Mouse (Mus musculus) limb, embryonic 11.5 days (tissue): Measurements from ENCODE around the gene Smndc1. TPM values are rescaled to one million over a fixed set of nuclear protein-coding genes. Genes with fewer than 3 reads are reported as not detected.

ENCODE experiments used
- ATAC-seq: fragments of 200-750 bp; cut with Nextera tagmentation; 2 replicates; pipeline ENCODE4 v1.8.0; 2017; ENCODE audit warnings: low read depth; ENCODE audit not compliant: insufficient number of reproducible peaks, low FRiP score, low TSS enrichment
- DNase-seq: peaks from one replicate; pipeline ENCODE4 v3.0.0-alpha.2; 2015; ENCODE audit warnings: low spot score
- H3K27ac ChIP-seq: fragments of 300-500 bp; sonication (generic); replicated peaks from 2 replicates; pipeline ENCODE4 v1.5.1; 2014; ENCODE audit warnings: low read depth, mild to moderate bottlenecking, low read length
- H3K27me3 ChIP-seq: fragments of 300-500 bp; sonication (generic); 2 replicates; pipeline ENCODE4 v1.6.1; 2014; ENCODE audit warnings: mild to moderate bottlenecking, low read length, mixed read lengths; ENCODE audit not compliant: control insufficient read depth, insufficient read depth
- H3K36me3 ChIP-seq: fragments of 300-500 bp; sonication (generic); 2 replicates; pipeline ENCODE4 v1.6.1; 2014; ENCODE audit warnings: mild to moderate bottlenecking, low read length, moderate library complexity, mixed read lengths; ENCODE audit not compliant: control insufficient read depth, insufficient read depth
- H3K4me1 ChIP-seq: fragments of 300-500 bp; sonication (generic); 2 replicates; pipeline ENCODE4 v1.6.1; 2014; ENCODE audit warnings: low read length, mixed read lengths; ENCODE audit not compliant: control insufficient read depth, insufficient read depth
- H3K4me2 ChIP-seq: fragments of 300-500 bp; sonication (generic); 2 replicates; pipeline ENCODE4 v1.6.1; 2014; ENCODE audit warnings: low read depth, mild to moderate bottlenecking, moderate library complexity; ENCODE audit not compliant: severe bottlenecking
- H3K4me3 ChIP-seq: fragments of 300-500 bp; sonication (generic); 2 replicates; pipeline ENCODE4 v1.5.1; 2014; ENCODE audit warnings: low read depth, low read length
- H3K9ac ChIP-seq: fragments of 300-500 bp; sonication (generic); 2 replicates; pipeline ENCODE4 v1.6.1; 2014; ENCODE audit warnings: mild to moderate bottlenecking, low read length
- H3K9me3 ChIP-seq: fragments of 300-500 bp; sonication (generic); 2 replicates; pipeline ENCODE4 v1.6.1; 2016; ENCODE audit warnings: low read length; ENCODE audit not compliant: control insufficient read depth
- WGBS: fragments of 180-500 bp; shearing (Covaris S2); extraction: QIAGEN DNeasy Blood & Tissue Kit; methylation state at CpG from one replicate; pipeline ENCODE4 v1.1.7; 2014; 5-methylcytosine and 5-hydroxymethylcytosine counted together
- polyA plus RNA-seq: library from polyadenylated mRNA; unstranded; fragments of >200 nt; fragmentation: Nextera tagmentation; extraction: Ambion mirVana; gene quantifications from 2 replicates; pipeline ENCODE4 v1.2.1, GENCODE M21; 2014

The Smndc1 gene
- 62.2 and 64.4 TPM in 2 replicates for polyA plus RNA-seq

DNA sequence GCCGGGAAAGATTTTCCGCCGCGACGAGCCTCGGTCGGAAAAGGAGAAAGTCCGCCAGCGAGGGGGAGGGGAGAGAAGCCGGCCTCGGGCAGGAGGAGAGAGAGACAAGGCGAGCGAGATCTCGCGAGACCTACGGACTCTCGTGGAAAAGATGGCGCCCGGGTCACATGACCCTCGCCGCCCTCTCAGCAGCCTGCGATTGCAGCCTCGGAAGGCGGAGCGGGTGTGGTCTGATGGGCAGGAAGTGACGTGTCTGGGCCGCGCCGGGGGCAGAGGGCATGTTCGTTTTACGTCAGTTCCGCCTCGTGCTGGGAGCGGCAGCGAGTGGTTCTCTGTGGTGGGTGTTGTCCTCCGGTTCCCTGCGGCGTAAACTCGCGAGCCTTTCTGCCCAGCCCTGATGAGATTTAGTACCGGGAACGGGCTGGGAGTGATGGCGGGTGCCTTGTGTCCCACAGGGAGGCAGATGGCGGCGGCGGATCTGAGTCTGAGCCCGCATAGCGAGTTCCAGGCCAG lies at the start of gene Smndc1:
Gene Smndc1, minus strand, starts transcription at position 84 of the 513 bp plus-strand sequence.
- DNase-seq = peak; percentile 100
- peak; percentile 98 for ATAC-seq
- under 1% methylated on average over 48 of the region's 48 CpGs for WGBS

DNA sequence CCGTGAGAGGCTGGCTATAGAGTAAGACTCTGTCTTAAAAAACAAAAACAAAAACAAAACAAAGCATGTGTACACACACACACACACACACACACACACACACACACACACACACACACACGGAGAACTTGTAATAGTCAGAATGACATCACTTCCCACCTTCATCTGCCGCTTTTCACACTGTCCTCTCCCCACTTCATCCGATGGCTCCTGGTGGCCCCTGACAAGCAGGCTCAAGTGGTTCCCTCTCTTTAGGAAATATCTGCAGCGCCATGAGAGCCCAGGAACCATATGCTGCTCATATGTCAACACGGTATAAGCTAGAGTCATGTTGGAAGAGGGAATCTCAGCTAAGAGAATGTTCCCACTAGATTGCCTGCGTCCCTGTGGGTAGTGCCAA lies 49.0 kb upstream of the Smndc1 start:
- Histone ChIP-seq H3K27ac (no peak overlapping the region), H3K4me2 (no peak overlapping the region), H3K4me3 (no peak overlapping the region), H3K36me3 (no peaks in the 10 kb centered on the region), H3K27me3 (no peaks in the 10 kb centered on the region), H3K9me3 (no peaks in the 10 kb centered on the region), H3K4me1 (0 out of 2 replicates have a peak, but pooled peaks cover 2% of the 10 kb centered on the region), H3K9ac (no peak overlapping the region)
- no peak for DNase-seq
- ATAC-seq = no peak
- 73% methylated on average over 7 of the region's 7 CpGs for WGBS

More for the DNA sequence above, at the start of gene Smndc1:
- H3K27ac ChIP-seq = peak within 1 kb of the TSS; percentile 97
- H3K27me3 ChIP-seq = no peaks in the 10 kb centered on the region
- H3K36me3 ChIP-seq = peaks cover 8% of the 10 kb centered on the region; the same call in 1 of the 2 replicates
- no peaks in the 10 kb centered on the region for H3K9me3 ChIP-seq
- peak within 1 kb of the TSS; percentile 60 for H3K4me2 ChIP-seq
- peak within 1 kb of the TSS; percentile 99 for H3K9ac ChIP-seq
- 0 out of 2 replicates have a peak, but pooled peaks cover 2% of the 10 kb centered on the region for H3K4me1 ChIP-seq
- peak within 1 kb of the TSS; percentile 99 for H3K4me3 ChIP-seq

DNA sequence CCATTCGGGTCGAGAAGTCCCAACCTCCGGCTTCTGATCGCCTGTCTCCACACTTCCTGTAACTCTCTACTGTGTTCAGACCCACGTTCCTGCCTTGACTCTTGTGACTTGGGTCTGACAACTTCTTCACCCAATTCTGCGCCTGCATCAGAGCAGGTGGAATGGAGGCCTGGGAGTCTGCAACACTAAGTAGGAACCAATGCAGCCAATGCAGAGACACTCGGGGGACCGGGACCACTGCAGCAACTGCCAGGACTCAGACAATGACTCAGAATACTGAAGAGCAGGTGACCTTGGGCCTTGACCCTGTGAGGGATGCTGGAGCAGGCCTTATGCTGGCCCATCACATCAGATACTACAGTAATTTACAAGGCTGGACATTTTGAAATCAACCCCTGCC lies 47.6 kb upstream of the Smndc1 start:
- WGBS = 93% methylated on average over 8 of the region's 8 CpGs
- no peak for ATAC-seq
- H3K4me1 ChIP-seq = 0 out of 2 replicates have a peak, but pooled peaks cover 2% of the 10 kb centered on the region
- no peak overlapping the region for H3K4me2 ChIP-seq
- no peaks in the 10 kb centered on the region for H3K27me3 ChIP-seq
- H3K4me3 ChIP-seq = no peak overlapping the region
- no peaks in the 10 kb centered on the region for H3K36me3 ChIP-seq
- H3K9ac ChIP-seq = no peak overlapping the region
- no peaks in the 10 kb centered on the region for H3K9me3 ChIP-seq
- H3K27ac ChIP-seq = no peak overlapping the region
- DNase-seq = no peak

DNA sequence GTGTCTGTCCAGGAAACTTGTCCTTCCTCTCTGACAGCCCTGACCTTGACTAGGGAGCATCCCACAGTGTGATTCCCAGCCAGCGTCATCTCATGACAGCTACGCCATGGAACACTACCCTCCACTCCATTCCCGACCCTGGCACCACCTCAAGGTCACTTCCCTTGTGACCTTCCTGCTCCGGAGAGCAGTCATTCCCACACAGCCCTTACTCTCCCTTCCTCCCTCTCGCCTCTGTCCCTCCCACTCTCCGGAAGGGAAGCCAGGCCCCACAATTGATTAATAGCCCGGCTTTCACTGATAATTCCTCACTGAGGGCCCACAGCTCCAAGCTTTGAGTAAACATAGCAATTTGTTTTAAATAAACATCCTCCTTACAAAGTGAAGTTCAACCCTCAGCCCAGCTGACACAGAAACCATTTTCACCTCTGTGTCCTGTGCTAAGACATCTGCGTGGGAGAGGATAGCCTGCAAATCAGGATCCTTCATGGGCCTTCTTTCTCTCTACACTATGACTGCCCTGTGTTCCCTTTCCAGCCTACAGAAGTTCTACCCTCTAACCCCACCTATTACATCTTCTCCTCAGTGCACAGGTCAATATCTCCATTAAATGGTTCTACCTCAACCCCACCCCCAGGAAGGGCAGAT lies 47.1 kb upstream of the Smndc1 start:
- Histone ChIP-seq H3K4me2 (no peak overlapping the region), H3K9me3 (no peaks in the 10 kb centered on the region), H3K4me3 (no peak overlapping the region), H3K27me3 (no peaks in the 10 kb centered on the region), H3K9ac (no peak overlapping the region), H3K4me1 (0 out of 2 replicates have a peak, but pooled peaks cover 2% of the 10 kb centered on the region), H3K36me3 (no peaks in the 10 kb centered on the region), H3K27ac (no peak overlapping the region)
- no peak for DNase-seq
- WGBS = 25% methylated on average over 8 of the region's 8 CpGs
- no peak for ATAC-seq

DNA sequence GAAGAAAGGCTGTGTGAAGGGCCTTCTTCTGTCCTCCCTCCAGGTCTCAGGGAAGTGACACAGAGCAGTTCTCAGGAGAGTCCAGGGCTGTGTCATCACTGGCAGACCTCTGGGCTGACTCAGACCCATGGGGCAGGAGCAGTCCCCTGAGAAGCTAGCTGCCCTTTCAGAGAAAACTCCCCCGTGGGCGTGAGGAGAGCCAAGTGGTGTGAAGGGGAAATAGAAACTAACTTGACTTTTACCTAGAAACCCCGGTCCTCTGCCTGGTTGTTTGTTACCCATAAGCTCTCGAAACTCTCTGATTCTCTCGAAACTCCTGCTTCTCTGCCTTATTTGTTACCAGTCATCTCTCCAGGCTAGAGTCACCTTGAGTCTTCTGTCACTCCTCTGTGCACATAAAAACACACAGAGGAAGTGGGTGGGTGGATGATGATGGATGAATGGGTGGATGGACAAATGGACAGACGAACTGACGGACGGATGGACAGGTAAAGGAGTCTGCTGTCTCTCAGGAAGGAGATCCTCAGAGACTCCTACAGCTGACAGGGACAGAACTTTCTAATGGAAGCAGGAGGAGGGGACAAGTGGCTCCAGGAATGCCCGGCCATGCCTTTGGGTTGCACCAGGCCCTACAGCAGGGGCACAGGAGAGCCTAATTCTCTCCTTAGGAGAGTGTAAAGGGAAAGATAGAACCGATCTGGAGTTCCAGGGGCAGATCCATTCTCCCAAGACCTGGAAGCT lies 43.7 kb upstream of the Smndc1 start:
- H3K27ac ChIP-seq = no peak overlapping the region
- WGBS = 84% methylated on average over 10 of the region's 10 CpGs

DNA sequence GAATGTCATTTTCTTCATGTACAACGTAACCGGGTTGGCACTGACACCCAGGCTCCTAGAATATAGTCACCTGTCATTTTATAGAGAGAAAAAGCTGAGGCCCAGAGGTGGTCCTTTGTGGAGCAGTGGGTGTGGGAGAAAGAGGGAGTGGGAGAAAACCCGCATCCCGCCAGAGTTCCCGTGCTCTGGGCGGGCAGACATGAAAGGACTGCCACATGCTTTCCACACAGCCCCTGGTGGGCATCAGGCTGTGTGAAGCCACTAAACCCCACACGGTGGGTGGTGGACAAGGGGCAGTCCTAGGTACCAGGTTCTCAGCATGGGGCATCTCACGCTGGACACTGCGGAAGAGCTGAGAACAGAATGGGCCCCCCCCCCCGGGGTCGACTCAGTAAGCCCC lies 40.6 kb upstream of the Smndc1 start:
- no peak overlapping the region for H3K9ac ChIP-seq
- H3K4me3 ChIP-seq = no peak overlapping the region
- ATAC-seq (no peak), DNase-seq (no peak)
- 87% methylated on average over 11 of the region's 11 CpGs for WGBS
- H3K27ac ChIP-seq = no peak overlapping the region
- H3K4me2 ChIP-seq = no peak overlapping the region
- peaks cover 2% of the 10 kb centered on the region; the same call in 1 of the 2 replicates for H3K4me1 ChIP-seq
- no peaks in the 10 kb centered on the region for H3K27me3 ChIP-seq
- no peaks in the 10 kb centered on the region for H3K36me3 ChIP-seq
- no peaks in the 10 kb centered on the region for H3K9me3 ChIP-seq

More for the DNA sequence above, 43.7 kb upstream of the Smndc1 start:
- Histone ChIP-seq H3K9me3 (no peaks in the 10 kb centered on the region), H3K36me3 (no peaks in the 10 kb centered on the region), H3K4me3 (no peak overlapping the region), H3K9ac (no peak overlapping the region), H3K4me1 (0 out of 2 replicates have a peak, but pooled peaks cover 2% of the 10 kb centered on the region), H3K4me2 (no peak overlapping the region), H3K27me3 (no peaks in the 10 kb centered on the region)
- no peak for DNase-seq
- no peak for ATAC-seq

DNA sequence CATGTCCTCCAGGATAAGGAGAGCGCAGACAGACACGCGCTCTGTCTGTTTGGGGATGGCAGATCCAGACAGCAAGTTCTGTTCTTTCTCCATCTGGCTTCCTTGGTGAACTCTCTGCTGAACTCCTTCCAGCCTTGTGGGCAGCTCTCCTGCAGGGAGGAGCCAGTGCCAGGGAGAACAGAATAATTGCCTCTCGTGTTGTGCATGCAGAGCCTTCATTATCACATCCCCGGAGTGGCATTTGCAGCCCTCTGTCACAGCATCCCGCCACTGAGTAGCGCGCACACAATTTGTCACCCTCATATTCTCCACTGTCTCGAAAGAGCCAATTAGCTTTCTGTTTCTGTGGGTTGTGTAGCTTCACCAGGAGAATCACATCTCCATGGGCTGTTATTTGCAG lies 40.0 kb upstream of the Smndc1 start:
- ATAC-seq (no peak), DNase-seq (no peak)
- no peak overlapping the region for H3K9ac ChIP-seq
- no peaks in the 10 kb centered on the region for H3K9me3 ChIP-seq
- H3K36me3 ChIP-seq = no peaks in the 10 kb centered on the region
- H3K4me3 ChIP-seq = no peak overlapping the region
- H3K27ac ChIP-seq = no peak overlapping the region
- H3K27me3 ChIP-seq = no peaks in the 10 kb centered on the region
- H3K4me2 ChIP-seq = no peak overlapping the region
- 65% methylated on average over 9 of the region's 9 CpGs for WGBS
- H3K4me1 ChIP-seq = peaks cover 2% of the 10 kb centered on the region; the same call in 1 of the 2 replicates

DNA sequence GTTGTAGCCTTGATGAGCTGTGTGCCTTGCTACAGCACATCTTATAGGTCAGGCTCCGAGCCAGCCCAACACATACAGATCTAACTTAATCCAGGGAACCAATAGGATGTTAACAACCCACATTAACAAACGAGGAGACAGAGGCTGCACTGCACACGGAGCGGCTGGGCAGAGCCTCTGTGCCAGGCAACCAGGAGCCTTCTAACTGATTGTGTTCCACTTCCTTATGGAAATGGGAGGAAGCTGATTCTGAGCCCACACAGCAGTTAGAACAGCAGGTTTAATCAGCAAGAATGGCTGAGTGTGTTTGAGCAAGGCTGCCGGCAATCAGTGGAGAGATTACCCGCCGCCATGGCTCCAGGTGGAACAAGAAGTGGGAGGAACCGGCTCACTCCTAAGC lies 37.4 kb upstream of the Smndc1 start:
- WGBS = 59% methylated on average over 8 of the region's 8 CpGs
- no peak overlapping the region for H3K4me3 ChIP-seq
- H3K36me3 ChIP-seq = no peaks in the 10 kb centered on the region
- H3K9me3 ChIP-seq = no peaks in the 10 kb centered on the region
- no peak overlapping the region for H3K9ac ChIP-seq
- DNase-seq (no peak), ATAC-seq (no peak)
- H3K27me3 ChIP-seq = no peaks in the 10 kb centered on the region
- H3K27ac ChIP-seq = no peak overlapping the region
- peaks cover 4% of the 10 kb centered on the region; the same call in 1 of the 2 replicates for H3K4me1 ChIP-seq
- no peak overlapping the region for H3K4me2 ChIP-seq
